Mouse (Mus musculus): ENCODE results near the gene Pitpna.

- no peak for TF ChIP-seq CTCF (IDR thresholded peaks at IDR 0.05)
- TF ChIP-seq EP300 (IDR thresholded peaks at IDR 0.05): no peak
Observed at GRCm38 (mm10) chr11:75674875-75675274, 87.0 kb downstream of the Pitpna start.
